Mouse (Mus musculus): ENCODE measurements around the gene Nsl1. TPM values are rescaled to one million over a fixed set of nuclear protein-coding genes. Genes with fewer than 3 reads are reported as not detected.

The Nsl1 gene
- polyA plus RNA-seq, 1 experiment from 2014 or later: 35.9 TPM

GRCm38 (mm10) chr1:191035649-191036048 is 27.2 kb upstream of the Nsl1 start:
- Histone ChIP-seq H3K36me3 (no peaks in the 10 kb centered on the region), H3K27me3 (ENCODE audit: low read depth, poor library complexity, severe bottlenecking) (no peaks in the 10 kb centered on the region), H3K4me3 (no peak overlapping the region), H3K4me1 (peaks cover 12% of the 10 kb centered on the region), H3K27ac (replicated peaks) (no peak overlapping the region), H3K9me3 (replicated peaks) (no peaks in the 10 kb centered on the region)
- WGBS: 26% methylated on average over 4 of the region's 4 CpGs
- peak; percentile 28 for DNase-seq (ENCODE audit: low spot score)

DNA sequence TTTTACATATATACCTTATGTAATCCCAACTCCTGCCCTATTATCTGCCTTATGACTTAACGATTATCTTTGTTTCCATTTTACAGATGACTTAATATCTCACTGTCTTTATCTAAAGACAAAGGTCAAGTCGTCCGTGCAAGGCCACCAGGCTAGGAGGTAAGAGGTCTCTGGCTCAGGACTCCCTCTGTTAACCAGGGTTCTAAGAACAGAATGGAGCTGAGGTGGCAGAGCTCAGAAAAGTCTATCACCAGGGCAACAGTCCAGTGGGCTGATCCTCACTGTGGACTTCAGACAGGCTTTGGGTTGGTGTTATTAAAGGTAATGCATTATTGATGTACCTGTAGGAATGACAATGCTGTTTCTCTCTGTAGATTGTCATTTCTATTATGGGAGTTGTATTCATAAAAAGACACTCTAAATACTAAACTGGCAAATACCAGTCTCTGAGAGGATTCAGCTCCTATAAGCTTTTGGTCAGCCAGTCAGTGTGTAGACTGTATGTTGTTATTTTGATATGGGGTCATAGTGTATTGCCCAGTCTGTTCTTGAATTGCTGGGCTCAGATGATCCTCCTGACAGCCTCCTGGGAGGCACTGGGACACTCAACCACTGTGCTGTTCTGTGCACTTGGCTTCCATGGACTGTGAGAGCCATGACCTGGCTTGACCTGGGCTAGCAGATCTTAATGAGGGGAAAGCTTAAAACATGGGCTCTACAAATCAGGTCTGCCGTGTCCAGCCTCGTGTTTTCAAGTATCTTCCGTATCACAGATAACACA is 26.1 kb upstream of the Nsl1 start, which contains the start of gene Spata45:
Gene Spata45, plus strand, starts transcription at position 86 of the 781 bp plus-strand sequence.
- Histone ChIP-seq H3K27ac (replicated peaks) (no peak within 1 kb of the TSS), H3K4me3 (no peak within 1 kb of the TSS), H3K27me3 (ENCODE audit: low read depth, poor library complexity, severe bottlenecking) (no peaks in the 10 kb centered on the region), H3K9me3 (replicated peaks) (no peaks in the 10 kb centered on the region), H3K36me3 (no peaks in the 10 kb centered on the region), H3K4me1 (peaks cover 12% of the 10 kb centered on the region)
- DNase-seq (ENCODE audit: low spot score): no peak
- 82% methylated on average over 6 of the region's 6 CpGs for WGBS

DNA sequence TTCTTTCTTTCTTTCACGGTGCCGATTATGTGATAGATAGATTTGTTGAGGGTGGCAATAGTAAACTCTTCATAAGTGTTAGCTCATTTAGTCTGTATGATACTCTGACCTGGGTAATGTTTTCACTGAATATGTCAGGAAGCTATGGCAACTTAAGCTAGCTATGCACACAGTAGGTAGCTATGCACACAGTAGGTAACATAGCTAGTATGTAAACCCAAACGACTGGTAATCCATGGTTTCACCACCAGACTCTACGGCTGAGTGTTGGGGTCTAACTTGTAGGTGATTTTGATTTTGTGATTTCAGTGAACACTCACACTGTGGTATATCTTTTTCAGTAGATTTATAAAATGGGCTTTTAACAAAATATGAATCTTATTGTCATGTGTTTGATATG is 24.8 kb upstream of the Nsl1 start:
- no peaks in the 10 kb centered on the region for H3K9me3 ChIP-seq (replicated peaks)
- 94% methylated on average over 4 of the region's 4 CpGs for whole genome bisulfite sequencing
- H3K4me1 ChIP-seq: peaks cover 12% of the 10 kb centered on the region
- no peaks in the 10 kb centered on the region for H3K36me3 ChIP-seq
- H3K27me3 ChIP-seq (ENCODE audit: low read depth, poor library complexity, severe bottlenecking): no peaks in the 10 kb centered on the region
- no peak overlapping the region for H3K27ac ChIP-seq (replicated peaks)
- no peak for DNase-seq (ENCODE audit: low spot score)
- H3K4me3 ChIP-seq: no peak overlapping the region

DNA sequence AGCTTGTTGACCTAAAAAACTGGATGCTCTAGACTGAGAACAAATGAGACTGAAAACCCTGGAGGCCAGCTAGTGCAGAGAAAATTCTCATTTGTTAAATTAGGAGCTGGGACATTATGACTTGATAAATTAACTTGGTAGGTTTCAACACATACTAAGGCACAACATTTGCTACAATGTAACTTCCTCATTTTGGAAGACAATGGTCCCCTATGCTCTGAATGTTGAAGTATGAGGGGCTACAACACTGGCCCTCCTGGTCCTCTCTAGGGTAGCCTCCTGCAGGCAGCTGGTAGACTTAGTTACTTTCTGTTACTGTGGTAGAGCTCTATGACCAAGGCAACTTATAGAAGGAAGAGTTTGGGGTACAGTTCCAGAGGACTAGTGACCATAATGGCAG is 21.5 kb upstream of the Nsl1 start:
- DNase-seq (ENCODE audit: low spot score): no peak
- Histone ChIP-seq H3K4me3 (no peak overlapping the region), H3K9me3 (replicated peaks) (no peaks in the 10 kb centered on the region), H3K27ac (replicated peaks) (no peak overlapping the region), H3K4me1 (peaks cover 4% of the 10 kb centered on the region; the same call in 1 of the 2 replicates), H3K27me3 (ENCODE audit: low read depth, poor library complexity, severe bottlenecking) (no peaks in the 10 kb centered on the region), H3K36me3 (no peaks in the 10 kb centered on the region)

- no peaks in the 10 kb centered on the region for H3K36me3 ChIP-seq
- 87% methylated on average over 5 of the region's 5 CpGs for WGBS
- H3K9me3 ChIP-seq (replicated peaks): no peaks in the 10 kb centered on the region
- DNase-seq (ENCODE audit: low spot score): no peak
- no peaks in the 10 kb centered on the region for H3K27me3 ChIP-seq (ENCODE audit: low read depth, poor library complexity, severe bottlenecking)
- H3K4me3 ChIP-seq: no peak overlapping the region
- no peaks in the 10 kb centered on the region for H3K4me1 ChIP-seq
- no peak overlapping the region for H3K27ac ChIP-seq (replicated peaks)
Measured at GRCm38 (mm10) chr1:191042106-191042505, 20.7 kb upstream of the Nsl1 start.

DNA sequence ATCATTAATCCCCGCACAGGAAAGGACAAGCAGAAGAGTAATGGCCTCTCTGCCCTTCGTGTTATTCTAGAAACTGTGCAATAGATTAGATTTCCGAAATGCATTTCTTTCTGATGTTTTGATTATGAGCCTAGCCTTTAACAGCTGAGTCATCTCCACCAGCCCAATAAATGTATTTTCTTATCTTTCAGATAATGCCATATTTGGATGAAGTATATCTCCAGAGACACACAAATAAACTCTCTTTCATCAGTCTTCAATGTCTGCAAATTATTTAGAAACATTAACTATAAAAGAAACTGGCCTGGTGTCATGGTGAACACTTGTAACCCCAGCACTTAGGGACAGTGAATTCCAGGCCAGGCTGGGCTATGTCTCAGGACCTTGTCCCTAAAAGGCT is 20.1 kb upstream of the Nsl1 start:
- H3K4me3 ChIP-seq: no peak overlapping the region
- no peak overlapping the region for H3K27ac ChIP-seq (replicated peaks)
- no peaks in the 10 kb centered on the region for H3K36me3 ChIP-seq
- 92% methylated on average over 3 of the region's 3 CpGs for WGBS
- DNase-seq (ENCODE audit: low spot score): no peak
- no peaks in the 10 kb centered on the region for H3K4me1 ChIP-seq
- no peaks in the 10 kb centered on the region for H3K9me3 ChIP-seq (replicated peaks)
- H3K27me3 ChIP-seq (ENCODE audit: low read depth, poor library complexity, severe bottlenecking): no peaks in the 10 kb centered on the region

DNA sequence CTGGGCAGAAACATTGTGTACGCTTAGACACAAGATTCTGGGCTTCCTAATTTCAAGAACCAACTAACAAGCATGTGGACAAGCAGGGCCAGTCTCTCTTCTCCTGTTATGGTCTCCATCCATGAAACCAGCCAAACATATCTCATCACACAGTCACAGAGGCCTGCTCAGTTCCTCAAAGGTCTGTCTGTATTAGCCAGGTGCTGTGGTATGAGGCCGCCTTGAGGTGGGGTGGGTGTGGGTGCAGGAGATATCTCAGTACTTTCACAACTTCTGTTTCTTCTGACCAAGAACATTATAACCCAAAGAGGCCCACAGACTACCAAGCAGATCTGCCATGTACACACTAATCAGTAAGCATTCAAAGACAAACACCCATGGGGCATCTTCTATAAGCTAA is 17.5 kb upstream of the Nsl1 start:
- H3K27ac ChIP-seq (replicated peaks): no peak overlapping the region
- WGBS: 96% methylated on average over 2 of the region's 2 CpGs
- H3K9me3 ChIP-seq (replicated peaks): no peaks in the 10 kb centered on the region
- H3K27me3 ChIP-seq (ENCODE audit: low read depth, poor library complexity, severe bottlenecking): no peaks in the 10 kb centered on the region
- H3K4me1 ChIP-seq: no peaks in the 10 kb centered on the region
- H3K4me3 ChIP-seq: no peak overlapping the region
- no peaks in the 10 kb centered on the region for H3K36me3 ChIP-seq
- DNase-seq (ENCODE audit: low spot score): no peak

- Histone ChIP-seq H3K27me3 (ENCODE audit: low read depth, poor library complexity, severe bottlenecking) (no peaks in the 10 kb centered on the region), H3K9me3 (replicated peaks) (no peaks in the 10 kb centered on the region), H3K36me3 (no peaks in the 10 kb centered on the region), H3K4me1 (no peaks in the 10 kb centered on the region), H3K27ac (replicated peaks) (no peak overlapping the region), H3K4me3 (no peak overlapping the region)
- DNase-seq (ENCODE audit: low spot score): no peak
- WGBS: 78% methylated on average over 7 of the region's 7 CpGs
Measured at GRCm38 (mm10) chr1:191046231-191046824, 16.5 kb upstream of the Nsl1 start.

DNA sequence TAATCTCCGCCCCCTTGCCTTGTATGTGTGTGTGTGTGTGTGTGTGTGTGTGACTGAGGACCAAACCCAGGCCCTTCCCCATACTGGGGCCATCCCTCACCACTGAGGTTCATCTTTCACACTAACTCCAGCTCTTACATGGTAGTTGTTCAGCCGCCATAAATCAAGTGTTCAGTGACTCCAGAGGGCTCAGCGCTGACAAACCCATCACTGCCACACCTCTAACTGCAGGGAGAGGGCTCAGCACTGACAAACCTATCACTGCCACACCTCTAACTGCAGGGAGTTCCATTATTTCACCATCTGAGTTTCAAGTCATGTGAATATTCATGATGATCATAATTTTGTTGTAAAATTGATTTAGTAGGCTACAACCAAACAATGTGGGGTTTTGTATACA is 9.3 kb upstream of the Nsl1 start:
- DNase-seq (ENCODE audit: low spot score): no peak
- Histone ChIP-seq H3K4me1 (no peaks in the 10 kb centered on the region), H3K36me3 (no peaks in the 10 kb centered on the region), H3K9me3 (replicated peaks) (no peaks in the 10 kb centered on the region), H3K27me3 (ENCODE audit: low read depth, poor library complexity, severe bottlenecking) (no peaks in the 10 kb centered on the region), H3K4me3 (no peak overlapping the region), H3K27ac (replicated peaks) (no peak overlapping the region)
- 95% methylated on average over 3 of the region's 3 CpGs for WGBS

DNA sequence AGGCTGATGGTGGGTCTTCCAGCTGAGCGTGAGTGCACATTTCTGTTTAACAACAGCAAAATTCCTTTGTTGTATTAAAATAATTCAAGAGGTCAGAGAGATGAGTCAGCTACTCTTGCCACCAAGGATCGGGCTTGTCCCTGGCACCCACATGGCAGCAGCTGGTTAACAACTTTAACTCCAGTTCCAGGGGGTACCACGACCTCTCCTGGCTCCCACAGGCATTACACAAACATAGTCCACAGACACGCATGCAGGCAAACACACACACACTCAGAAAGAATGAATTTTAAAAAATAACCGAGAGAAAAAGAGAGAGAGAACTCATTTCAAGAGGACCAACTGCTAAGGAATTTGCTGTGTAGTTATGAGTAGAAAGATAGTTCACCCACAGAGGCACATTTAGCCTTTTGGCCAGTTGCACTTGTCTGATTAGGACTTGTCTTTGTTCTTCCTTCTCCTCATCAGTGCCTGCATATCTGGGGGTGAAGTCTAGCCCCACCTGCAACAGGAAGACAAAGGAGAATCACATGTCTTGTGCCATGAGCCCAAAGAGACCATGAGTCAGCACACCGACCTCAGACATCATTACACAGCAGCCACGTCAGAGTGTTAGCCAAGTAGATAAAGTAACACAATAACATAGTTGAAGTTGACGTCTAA is 7.8 kb upstream of the Nsl1 start:
- Histone ChIP-seq H3K4me3 (no peak overlapping the region), H3K9me3 (replicated peaks) (no peaks in the 10 kb centered on the region), H3K36me3 (no peaks in the 10 kb centered on the region), H3K27me3 (ENCODE audit: low read depth, poor library complexity, severe bottlenecking) (no peaks in the 10 kb centered on the region), H3K27ac (replicated peaks) (no peak overlapping the region), H3K4me1 (no peaks in the 10 kb centered on the region)
- no peak for DNase-seq (ENCODE audit: low spot score)
- 75% methylated on average over 8 of the region's 8 CpGs for WGBS

- DNase-seq (ENCODE audit: low spot score): no peak
- Histone ChIP-seq H3K27ac (replicated peaks) (no peak overlapping the region), H3K36me3 (no peaks in the 10 kb centered on the region), H3K4me1 (no peaks in the 10 kb centered on the region), H3K27me3 (ENCODE audit: low read depth, poor library complexity, severe bottlenecking) (no peaks in the 10 kb centered on the region), H3K4me3 (no peak overlapping the region), H3K9me3 (replicated peaks) (no peaks in the 10 kb centered on the region)
- WGBS: 69% methylated on average over 2 of the region's 2 CpGs
Measured at GRCm38 (mm10) chr1:191055533-191055873, 7.3 kb upstream of the Nsl1 start.

- no peak for DNase-seq (ENCODE audit: low spot score)
- Histone ChIP-seq H3K4me3 (no peak overlapping the region), H3K9me3 (replicated peaks) (no peaks in the 10 kb centered on the region), H3K27me3 (ENCODE audit: low read depth, poor library complexity, severe bottlenecking) (no peaks in the 10 kb centered on the region), H3K27ac (replicated peaks) (no peak overlapping the region), H3K36me3 (no peaks in the 10 kb centered on the region), H3K4me1 (peaks cover 8% of the 10 kb centered on the region)
- 62% methylated on average over 3 of the region's 3 CpGs for WGBS
Measured at GRCm38 (mm10) chr1:191057461-191057860, 5.4 kb upstream of the Nsl1 start.

- Histone ChIP-seq H3K4me3 (peak overlapping the region; percentile 85), H3K9me3 (replicated peaks) (no peaks in the 10 kb centered on the region), H3K27ac (replicated peaks) (peak overlapping the region; percentile 96), H3K36me3 (peaks cover 27% of the 10 kb centered on the region), H3K4me1 (peaks cover 26% of the 10 kb centered on the region), H3K27me3 (ENCODE audit: low read depth, poor library complexity, severe bottlenecking) (no peaks in the 10 kb centered on the region)
- DNase-seq (ENCODE audit: low spot score): no peak
- WGBS: 7% methylated on average over 15 of the region's 15 CpGs
Measured at GRCm38 (mm10) chr1:191062241-191062780, 501 bp upstream of the Nsl1 start.

Measured in midbrain, embryonic 10.5 days (tissue).